Mouse (Mus musculus) thymus, postnatal 14 days (tissue): Measurements from ENCODE around the gene Mtmr10.

Experiments
- DNase-seq: peaks from one replicate; pipeline ENCODE4 v3.0.0; 2021

Mtmr10 gene

GRCm38 (mm10) chr7:64296286-64297010, 9.0 kb downstream of the Mtmr10 start:
- no peak for DNase-seq

- DNase-seq: no peak
Measured at GRCm38 (mm10) chr7:64310241-64310640, 22.8 kb downstream of the Mtmr10 start.

- no peak for DNase-seq
Measured at GRCm38 (mm10) chr7:64310756-64311155, 23.3 kb downstream of the Mtmr10 start.

GRCm38 (mm10) chr7:64312811-64313210, 25.4 kb downstream of the Mtmr10 start:
- no peak for DNase-seq

- no peak for DNase-seq
Measured at GRCm38 (mm10) chr7:64321125-64321524, 33.7 kb downstream of the Mtmr10 start.

- DNase-seq: no peak
Measured at GRCm38 (mm10) chr7:64321658-64322057, 34.2 kb downstream of the Mtmr10 start.

GRCm38 (mm10) chr7:64326892-64327291, 39.4 kb downstream of the Mtmr10 start:
- DNase-seq: peak; percentile 92

- no peak for DNase-seq
Measured at GRCm38 (mm10) chr7:64327486-64327885, 40.0 kb downstream of the Mtmr10 start.

GRCm38 (mm10) chr7:64331309-64331708, 43.9 kb downstream of the Mtmr10 start:
- no peak for DNase-seq

GRCm38 (mm10) chr7:64332686-64333085, 45.2 kb downstream of the Mtmr10 start:
- DNase-seq: no peak

GRCm38 (mm10) chr7:64347813-64348212, 60.4 kb downstream of the Mtmr10 start:
- DNase-seq: no peak

- no peak for DNase-seq
Measured at GRCm38 (mm10) chr7:64349147-64349861, 61.9 kb downstream of the Mtmr10 start.

GRCm38 (mm10) chr7:64351087-64351486, 63.6 kb downstream of the Mtmr10 start:
- DNase-seq: no peak

GRCm38 (mm10) chr7:64354206-64354605, 66.8 kb downstream of the Mtmr10 start:
- DNase-seq: no peak

- no peak for DNase-seq
Measured at GRCm38 (mm10) chr7:64356661-64357060, 69.2 kb downstream of the Mtmr10 start.

- DNase-seq: no peak
Measured at GRCm38 (mm10) chr7:64357405-64357804, 70.0 kb downstream of the Mtmr10 start.

- DNase-seq: no peak
Measured at GRCm38 (mm10) chr7:64358666-64359065, 71.2 kb downstream of the Mtmr10 start.

GRCm38 (mm10) chr7:64359943-64360585, 72.6 kb downstream of the Mtmr10 start:
- DNase-seq: no peak

- DNase-seq: no peak
Measured at GRCm38 (mm10) chr7:64360586-64360945, 73.1 kb downstream of the Mtmr10 start.

GRCm38 (mm10) chr7:64365863-64366262, 78.4 kb downstream of the Mtmr10 start:
- DNase-seq: no peak

GRCm38 (mm10) chr7:64369841-64370240, 82.4 kb downstream of the Mtmr10 start:
- no peak for DNase-seq

- DNase-seq: no peak
Measured at GRCm38 (mm10) chr7:64371940-64372878, 84.8 kb downstream of the Mtmr10 start.
